30 mouse cellular contexts compared by ENCODE assay signal in genomic region chr8:108989841-108990240, GRCm38 (mm10).
DNase-seq lines count a peak whose midpoint lies in the region; ATAC-seq and TF ChIP-seq lines count a peak whose summit lies in the region.
"Had no signal": no experiment of that assay in that cellular context is flagged by ENCODE, and none has a peak within 500 bp of the region (broad histone marks: within the 10 kb centered on the region; RNA-seq: fewer than 3 reads in every experiment).

No protein-coding gene starts in this region.

- no peak overlapping the region for H3K4me3 ChIP-seq in liver, adult 2 months (ENCODE audit: insufficient read depth, low read depth, low read length)
- no peak overlapping the region for H3K4me3 ChIP-seq in liver, embryonic 12.5 days
- H3K4me3 ChIP-seq in limb, embryonic 11.5 days (ENCODE audit: low read depth, low read length), result no peak overlapping the region
- H3K4me3 ChIP-seq in forebrain, embryonic 16.5 days (replicated peaks; ENCODE audit: low read length), result no peak overlapping the region
- H3K4me3 ChIP-seq: embryonic facial prominence, embryonic 10.5 days; embryonic facial prominence, embryonic 13.5 days; erythroblast, embryonic 14.5 days; forebrain, embryonic 12.5 days; forebrain, embryonic 15.5 days; gastrocnemius, adult 2 months; heart, embryonic 12.5 days; heart, embryonic 15.5 days; hindbrain, embryonic 10.5 days; hindbrain, embryonic 13.5 days had no signal

- 41% methylated on average over 5 of the region's 5 CpGs for WGBS in liver, adult 2 months
- WGBS in liver, embryonic 12.5 days (ENCODE audit: insufficient replicate concordance), result 68% methylated on average over 5 of the region's 5 CpGs
- WGBS in limb, embryonic 11.5 days, result 24% methylated on average over 5 of the region's 5 CpGs
- 86% methylated on average over 5 of the region's 5 CpGs for WGBS in forebrain, embryonic 16.5 days

- no peaks in the 10 kb centered on the region for H3K79me2 ChIP-seq in liver, adult 2 months (ENCODE audit: control insufficient read depth, insufficient read depth, low read length)

- no peak for TF ChIP-seq CTCF in liver, adult 2 months (IDR thresholded peaks at IDR 0.05; ENCODE audit: low read depth, low read length)

- peaks cover 15% of the 10 kb centered on the region for H3K4me1 ChIP-seq in liver, adult 2 months (ENCODE audit: control insufficient read depth, insufficient read depth, low read length)
- H3K4me1 ChIP-seq in liver, embryonic 12.5 days, result no peaks in the 10 kb centered on the region
- H3K4me1 ChIP-seq in limb, embryonic 11.5 days (ENCODE audit: control insufficient read depth, insufficient read depth, low read length), result peaks cover 4% of the 10 kb centered on the region; the same call in 1 of the 2 replicates
- H3K4me1 ChIP-seq in forebrain, embryonic 16.5 days (replicated peaks; ENCODE audit: control insufficient read depth, insufficient read depth, low read length), result no peaks in the 10 kb centered on the region
- H3K4me1 ChIP-seq: forebrain, embryonic 12.5 days; forebrain, embryonic 15.5 days; heart, embryonic 12.5 days; heart, embryonic 15.5 days; hindbrain, embryonic 10.5 days; hindbrain, embryonic 13.5 days had no signal

- no peaks in the 10 kb centered on the region for H3K36me3 ChIP-seq in liver, adult 2 months (ENCODE audit: control insufficient read depth, insufficient read depth, low read length)
- no peaks in the 10 kb centered on the region for H3K36me3 ChIP-seq in liver, embryonic 12.5 days
- H3K36me3 ChIP-seq in limb, embryonic 11.5 days (ENCODE audit: control insufficient read depth, insufficient read depth, low read length), result no peaks in the 10 kb centered on the region
- no peaks in the 10 kb centered on the region for H3K36me3 ChIP-seq in forebrain, embryonic 16.5 days (ENCODE audit: control insufficient read depth, insufficient read depth)
- H3K36me3 ChIP-seq: embryonic facial prominence, embryonic 10.5 days; embryonic facial prominence, embryonic 13.5 days; forebrain, embryonic 12.5 days; forebrain, embryonic 15.5 days; heart, embryonic 12.5 days; heart, embryonic 15.5 days; hindbrain, embryonic 10.5 days; hindbrain, embryonic 13.5 days had no signal

- ATAC-seq in liver, embryonic 12.5 days, result no peak
- ATAC-seq in limb, embryonic 11.5 days (ENCODE audit: insufficient number of reproducible peaks, low FRiP score, low TSS enrichment, low read depth), result no peak
- ATAC-seq in forebrain, embryonic 16.5 days, result no peak
- ATAC-seq: activated CD4-positive, CD25-positive, alpha-beta regulatory T cell, adult 4 months; CD4-positive, CD25-positive, alpha-beta regulatory T cell, adult 4 months; forebrain, embryonic 15.5 days; hindbrain, embryonic 16.5 days had no signal

- H3K9me3 ChIP-seq in liver, embryonic 12.5 days (replicated peaks), result no peaks in the 10 kb centered on the region
- H3K9me3 ChIP-seq in limb, embryonic 11.5 days (ENCODE audit: control insufficient read depth, low read length), result no peaks in the 10 kb centered on the region
- H3K9me3 ChIP-seq in forebrain, embryonic 16.5 days (ENCODE audit: control insufficient read depth, low read length), result no peaks in the 10 kb centered on the region
- H3K9me3 ChIP-seq: embryonic facial prominence, embryonic 10.5 days; embryonic facial prominence, embryonic 13.5 days; forebrain, embryonic 12.5 days; forebrain, embryonic 15.5 days; heart, embryonic 12.5 days; heart, embryonic 15.5 days; hindbrain, embryonic 10.5 days; hindbrain, embryonic 13.5 days had no signal

- no peaks in the 10 kb centered on the region for H3K27me3 ChIP-seq in liver, adult 2 months (ENCODE audit: control insufficient read depth, insufficient read depth, low read length)
- no peaks in the 10 kb centered on the region for H3K27me3 ChIP-seq in liver, embryonic 12.5 days (replicated peaks)
- H3K27me3 ChIP-seq in limb, embryonic 11.5 days (ENCODE audit: control insufficient read depth, insufficient read depth, low read length), result no peaks in the 10 kb centered on the region
- H3K27me3 ChIP-seq in forebrain, embryonic 16.5 days (replicated peaks; ENCODE audit: control insufficient read depth, insufficient read depth, low read length), result no peaks in the 10 kb centered on the region
- H3K27me3 ChIP-seq: embryonic facial prominence, embryonic 13.5 days; forebrain, embryonic 12.5 days; forebrain, embryonic 15.5 days; heart, embryonic 12.5 days; heart, embryonic 15.5 days; hindbrain, embryonic 13.5 days had no signal

- peak; percentile 68 for DNase-seq in liver, adult 2 months (ENCODE audit: extremely low read depth, low read depth, low spot score)
- peak; percentile 71 for DNase-seq in 3T3-L1 (ENCODE audit: low read depth, low spot score)
- peak; percentile 49 for DNase-seq in forelimb bud, embryonic 11.5 days (ENCODE audit: low read depth, low spot score)
- peak; percentile 38 for DNase-seq in limb, embryonic 11.5 days (ENCODE audit: low spot score)
- no peak for DNase-seq in heart, adult 18-20 months
- DNase-seq: adrenal gland, adult 8-10 months; adrenal gland, postnatal 25 days; cerebellum, adult 11-12 months; cerebellum, adult 8-10 months; cerebellum, postnatal 36 days; embryo, embryonic 11 days; gastrocnemius, adult 2 months; gastrocnemius, postnatal 14 days; heart, adult 11 months; heart, postnatal 10 days; heart, postnatal 36 days had no signal

- no peak for TF ChIP-seq POLR2A in liver, adult 2 months (IDR thresholded peaks at IDR 0.05; ENCODE audit: extremely low read depth, insufficient read depth, low read length)

- no peak overlapping the region for H3K4me2 ChIP-seq in liver, embryonic 12.5 days
- no peak overlapping the region for H3K4me2 ChIP-seq in limb, embryonic 11.5 days (ENCODE audit: low read depth, severe bottlenecking)
- no peak overlapping the region for H3K4me2 ChIP-seq in forebrain, embryonic 16.5 days (ENCODE audit: low read length)
- H3K4me2 ChIP-seq: embryonic facial prominence, embryonic 13.5 days; forebrain, embryonic 12.5 days; forebrain, embryonic 15.5 days; heart, embryonic 12.5 days; heart, embryonic 15.5 days; hindbrain, embryonic 13.5 days had no signal

- no peak overlapping the region for H3K9ac ChIP-seq in liver, adult 2 months (ENCODE audit: low read depth, low read length)
- H3K9ac ChIP-seq in liver, embryonic 12.5 days, result no peak overlapping the region
- H3K9ac ChIP-seq in limb, embryonic 11.5 days (ENCODE audit: low read length), result no peak overlapping the region
- H3K9ac ChIP-seq in forebrain, embryonic 16.5 days (replicated peaks; ENCODE audit: low read depth, low read length), result no peak overlapping the region
- H3K9ac ChIP-seq: embryonic facial prominence, embryonic 13.5 days; forebrain, embryonic 12.5 days; forebrain, embryonic 15.5 days; heart, embryonic 12.5 days; heart, embryonic 15.5 days; hindbrain, embryonic 13.5 days had no signal

- peak overlapping the region; percentile 65 for H3K27ac ChIP-seq in liver, adult 2 months (replicated peaks; ENCODE audit: insufficient read depth, low read depth, low read length)
- H3K27ac ChIP-seq in liver, embryonic 12.5 days, result no peak overlapping the region
- peak overlapping the region; percentile 52; the same call in 1 of the 2 replicates for H3K27ac ChIP-seq in limb, embryonic 11.5 days (replicated peaks; ENCODE audit: low read depth, low read length)
- H3K27ac ChIP-seq in forebrain, embryonic 16.5 days (ENCODE audit: low read length), result no peak overlapping the region
- H3K27ac ChIP-seq: embryonic facial prominence, embryonic 10.5 days; embryonic facial prominence, embryonic 13.5 days; forebrain, embryonic 12.5 days; forebrain, embryonic 15.5 days; gastrocnemius, adult 2 months; heart, embryonic 15.5 days; hindbrain, embryonic 10.5 days; hindbrain, embryonic 13.5 days had no signal

Comparison
In these comparisons a context has a peak if more than half of its experiments do, and no peak if none do; other contexts are left out.
1. H3K27ac ChIP-seq: peak in liver, adult 2 months (single experiment) and limb, embryonic 11.5 days (single experiment); none in liver, embryonic 12.5 days (single experiment) and forebrain, embryonic 16.5 days (single experiment).
2. DNase-seq: peak in liver, adult 2 months (single experiment), 3T3-L1 (single experiment), forelimb bud, embryonic 11.5 days (single experiment) and limb, embryonic 11.5 days (single experiment); none in heart, adult 18-20 months (0 of 2).